Mouse (Mus musculus): ENCODE results near the gene Prkn. TPM values are rescaled to one million over a fixed set of nuclear protein-coding genes. Genes with fewer than 3 reads are reported as not detected.

Prkn gene
- polyA plus RNA-seq, 1 experiment from 2014 or later, result 3.5 TPM

DNA sequence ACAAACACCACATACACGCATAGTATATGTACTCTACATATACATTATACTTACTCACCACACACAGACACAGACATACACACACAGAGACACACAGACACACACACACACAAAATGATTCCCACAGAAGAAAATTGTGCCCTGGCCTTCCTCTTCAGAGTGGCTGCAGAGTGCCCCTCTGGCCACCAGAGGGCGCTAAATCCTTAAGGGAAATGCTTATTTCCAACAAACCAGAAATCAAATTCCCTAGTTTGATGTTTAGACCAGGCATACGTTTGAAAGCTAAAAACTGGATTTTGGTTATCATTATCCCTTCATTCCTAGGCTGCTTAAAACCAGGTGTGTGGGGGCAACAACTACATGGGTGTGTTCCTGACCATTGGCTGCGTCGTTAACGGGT lies 1196.0 kb downstream of the Prkn start:
- no peak overlapping the region for H3K9ac ChIP-seq (ENCODE audit: low read length)
- 0 out of 4 replicates have a peak, but pooled peaks cover 0 to 8% of the 10 kb centered on the region in 2 experiments for H3K4me1 ChIP-seq (ENCODE audit: control insufficient read depth in 2 of 2, insufficient read depth in 2 of 2, low read length in 2 of 2)
- no peaks in the 10 kb centered on the region for H3K36me3 ChIP-seq (ENCODE audit: control insufficient read depth, insufficient read depth, low read length)
- no peaks in the 10 kb centered on the region for H3K9me3 ChIP-seq (ENCODE audit: control insufficient read depth, low read length)
- H3K4me3 ChIP-seq (ENCODE audit: control insufficient read depth in 1 of 2, insufficient read depth in 1 of 2, low read depth in 1 of 2, low read length in 2 of 2), result no peak overlapping the region
- no peak overlapping the region for H3K27ac ChIP-seq (replicated peaks in 1 of 2; ENCODE audit: control insufficient read depth in 1 of 2, insufficient read depth in 1 of 2, low read depth in 2 of 2, low read length in 2 of 2)
- WGBS, result 42% methylated on average over 6 of the region's 6 CpGs
- H3K27me3 ChIP-seq (ENCODE audit: control insufficient read depth, insufficient read depth, low read length), result no peaks in the 10 kb centered on the region; the same call in none of the 2 replicates
- ATAC-seq (ENCODE audit: insufficient number of reproducible peaks, insufficient read depth, low FRiP score, low read depth), result no peak
- no peak overlapping the region for H3K4me2 ChIP-seq (ENCODE audit: low read length)

- ATAC-seq (ENCODE audit: insufficient number of reproducible peaks, insufficient read depth, low FRiP score, low read depth), result no peak
- WGBS, result 49% methylated on average over 5 of the region's 5 CpGs
- H3K9me3 ChIP-seq (ENCODE audit: control insufficient read depth, low read length), result no peaks in the 10 kb centered on the region
- H3K4me1 ChIP-seq (ENCODE audit: control insufficient read depth in 2 of 2, insufficient read depth in 2 of 2, low read length in 2 of 2), result 0 out of 4 replicates have a peak, but pooled peaks cover 0 to 5% of the 10 kb centered on the region in 2 experiments
- no peak overlapping the region for H3K9ac ChIP-seq (ENCODE audit: low read length)
- H3K4me3 ChIP-seq (ENCODE audit: control insufficient read depth in 1 of 2, insufficient read depth in 1 of 2, low read depth in 1 of 2, low read length in 2 of 2), result no peak overlapping the region
- H3K4me2 ChIP-seq (ENCODE audit: low read length), result no peak overlapping the region
- no peaks in the 10 kb centered on the region; the same call in none of the 2 replicates for H3K27me3 ChIP-seq (ENCODE audit: control insufficient read depth, insufficient read depth, low read length)
- no peaks in the 10 kb centered on the region for H3K36me3 ChIP-seq (ENCODE audit: control insufficient read depth, insufficient read depth, low read length)
- no peak overlapping the region for H3K27ac ChIP-seq (replicated peaks in 1 of 2; ENCODE audit: control insufficient read depth in 1 of 2, insufficient read depth in 1 of 2, low read depth in 2 of 2, low read length in 2 of 2)
These were observed 1196.9 kb downstream of the Prkn start for GRCm38 (mm10) chr17:12037065-12037464.

DNA sequence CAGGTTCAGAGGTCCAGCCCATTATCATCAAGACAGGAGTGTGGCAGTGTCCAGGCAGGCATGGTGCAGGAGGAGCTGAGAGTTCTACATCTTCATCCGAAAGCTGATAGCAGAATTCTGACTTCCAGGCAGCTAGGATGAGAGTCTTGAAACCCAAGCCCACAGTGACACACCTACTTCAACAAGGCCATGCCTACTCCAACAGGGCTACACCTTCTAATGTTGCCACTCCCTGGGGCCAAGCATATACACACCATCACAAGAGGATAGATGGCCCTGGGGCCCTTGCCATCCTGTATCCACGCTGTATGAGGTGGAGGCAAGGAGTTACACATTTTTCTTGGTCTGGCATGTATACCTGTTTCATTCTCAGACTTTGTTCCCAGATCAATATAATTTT lies 1197.4 kb downstream of the Prkn start:
- 89% methylated on average over 2 of the region's 2 CpGs for WGBS
- H3K27me3 ChIP-seq (ENCODE audit: control insufficient read depth, insufficient read depth, low read length), result no peaks in the 10 kb centered on the region; the same call in none of the 2 replicates

GRCm38 (mm10) chr17:12038499-12038898 lies 1198.3 kb downstream of the Prkn start:
- H3K36me3 ChIP-seq (ENCODE audit: control insufficient read depth, insufficient read depth, low read length), result no peaks in the 10 kb centered on the region
- H3K4me1 ChIP-seq (ENCODE audit: control insufficient read depth in 2 of 2, insufficient read depth in 2 of 2, low read length in 2 of 2), result 0 out of 4 replicates have a peak, but pooled peaks cover 0 to 5% of the 10 kb centered on the region in 2 experiments
- H3K27me3 ChIP-seq (ENCODE audit: control insufficient read depth, insufficient read depth, low read length), result no peaks in the 10 kb centered on the region; the same call in none of the 2 replicates
- 44% methylated on average over 6 of the region's 6 CpGs for WGBS
- H3K9me3 ChIP-seq (ENCODE audit: control insufficient read depth, low read length), result no peaks in the 10 kb centered on the region
- H3K9ac ChIP-seq (ENCODE audit: low read length), result no peak overlapping the region
- no peak overlapping the region for H3K4me2 ChIP-seq (ENCODE audit: low read length)
- H3K4me3 ChIP-seq (ENCODE audit: control insufficient read depth in 1 of 2, insufficient read depth in 1 of 2, low read depth in 1 of 2, low read length in 2 of 2), result no peak overlapping the region
- no peak for ATAC-seq (ENCODE audit: insufficient number of reproducible peaks, insufficient read depth, low FRiP score, low read depth)
- no peak overlapping the region for H3K27ac ChIP-seq (replicated peaks in 1 of 2; ENCODE audit: control insufficient read depth in 1 of 2, insufficient read depth in 1 of 2, low read depth in 2 of 2, low read length in 2 of 2)

More for the DNA sequence above, 1197.4 kb downstream of the Prkn start:
- H3K27ac ChIP-seq (replicated peaks in 1 of 2; ENCODE audit: control insufficient read depth in 1 of 2, insufficient read depth in 1 of 2, low read depth in 2 of 2, low read length in 2 of 2), result no peak overlapping the region
- no peak for ATAC-seq (ENCODE audit: insufficient number of reproducible peaks, insufficient read depth, low FRiP score, low read depth)
- H3K4me1 ChIP-seq (ENCODE audit: control insufficient read depth in 2 of 2, insufficient read depth in 2 of 2, low read length in 2 of 2), result 0 out of 4 replicates have a peak, but pooled peaks cover 0 to 5% of the 10 kb centered on the region in 2 experiments
- H3K9me3 ChIP-seq (ENCODE audit: control insufficient read depth, low read length), result no peaks in the 10 kb centered on the region
- no peak overlapping the region for H3K4me2 ChIP-seq (ENCODE audit: low read length)
- no peaks in the 10 kb centered on the region for H3K36me3 ChIP-seq (ENCODE audit: control insufficient read depth, insufficient read depth, low read length)
- H3K4me3 ChIP-seq (ENCODE audit: control insufficient read depth in 1 of 2, insufficient read depth in 1 of 2, low read depth in 1 of 2, low read length in 2 of 2), result no peak overlapping the region
- no peak overlapping the region for H3K9ac ChIP-seq (ENCODE audit: low read length)

DNA sequence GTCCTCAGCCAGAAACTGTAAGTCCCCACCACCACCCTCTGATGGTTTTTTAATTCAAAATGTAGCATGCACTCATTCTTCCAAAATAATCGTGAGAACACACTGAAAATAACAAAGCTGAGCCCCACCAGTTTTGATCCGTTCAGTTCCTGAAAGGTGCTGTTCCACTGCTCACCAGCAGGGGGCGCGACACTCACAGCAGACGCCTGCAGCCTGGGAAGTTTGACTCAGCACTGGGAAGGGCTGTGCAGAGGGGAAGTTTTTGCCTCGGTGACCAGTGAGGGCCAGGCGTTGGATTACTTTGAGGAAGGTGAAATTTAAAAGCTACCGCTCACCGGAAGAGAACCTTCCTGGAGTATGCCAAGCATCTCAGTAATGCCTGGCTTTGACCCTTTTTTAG lies 1199.0 kb downstream of the Prkn start:
- Histone ChIP-seq H3K4me1 (ENCODE audit: control insufficient read depth in 2 of 2, insufficient read depth in 2 of 2, low read length in 2 of 2) (0 out of 4 replicates have a peak, but pooled peaks cover 0 to 5% of the 10 kb centered on the region in 2 experiments), H3K36me3 (ENCODE audit: control insufficient read depth, insufficient read depth, low read length) (no peaks in the 10 kb centered on the region), H3K9me3 (ENCODE audit: control insufficient read depth, low read length) (no peaks in the 10 kb centered on the region), H3K9ac (ENCODE audit: low read length) (no peak overlapping the region), H3K27ac (replicated peaks in 1 of 2; ENCODE audit: control insufficient read depth in 1 of 2, insufficient read depth in 1 of 2, low read depth in 2 of 2, low read length in 2 of 2) (no peak overlapping the region), H3K4me3 (ENCODE audit: control insufficient read depth in 1 of 2, insufficient read depth in 1 of 2, low read depth in 1 of 2, low read length in 2 of 2) (no peak overlapping the region), H3K27me3 (ENCODE audit: control insufficient read depth, insufficient read depth, low read length) (no peaks in the 10 kb centered on the region; the same call in none of the 2 replicates), H3K4me2 (ENCODE audit: low read length) (peak overlapping the region; percentile 29; the same call in 1 of the 2 replicates)
- WGBS, result 1% methylated on average over 9 of the region's 9 CpGs
- ATAC-seq (ENCODE audit: insufficient number of reproducible peaks, insufficient read depth, low FRiP score, low read depth), result 0 out of 2 replicates have a peak, but pooled peaks have one; percentile 49

DNA sequence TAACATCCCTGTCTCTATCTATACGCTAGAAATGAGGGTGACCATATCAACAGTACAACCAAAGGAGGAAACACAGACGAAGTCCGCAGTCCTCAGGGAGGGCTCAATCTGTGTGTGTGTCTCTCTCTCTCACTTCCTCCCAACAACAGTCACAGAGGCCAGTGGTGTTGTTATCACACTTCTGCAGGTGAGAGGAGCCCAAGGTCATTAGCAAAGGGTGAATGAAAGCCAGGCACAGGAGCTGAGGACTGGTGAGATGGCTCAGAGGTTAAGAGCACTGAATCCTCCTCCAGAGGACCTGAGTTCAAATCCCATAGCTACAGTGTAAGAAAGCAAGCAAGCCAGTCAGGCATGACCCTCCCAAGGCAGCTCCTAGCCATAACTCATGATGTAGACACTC lies 1199.7 kb downstream of the Prkn start:
- Histone ChIP-seq H3K27ac (replicated peaks in 1 of 2; ENCODE audit: control insufficient read depth in 1 of 2, insufficient read depth in 1 of 2, low read depth in 2 of 2, low read length in 2 of 2) (no peak overlapping the region), H3K36me3 (ENCODE audit: control insufficient read depth, insufficient read depth, low read length) (no peaks in the 10 kb centered on the region), H3K27me3 (ENCODE audit: control insufficient read depth, insufficient read depth, low read length) (peaks cover 3% of the 10 kb centered on the region), H3K4me2 (ENCODE audit: low read length) (0 out of 2 replicates have a peak overlapping the region, but pooled peaks have one; percentile 29), H3K9me3 (ENCODE audit: control insufficient read depth, low read length) (no peaks in the 10 kb centered on the region), H3K9ac (ENCODE audit: low read length) (no peak overlapping the region), H3K4me3 (ENCODE audit: control insufficient read depth in 1 of 2, insufficient read depth in 1 of 2, low read depth in 1 of 2, low read length in 2 of 2) (no peak overlapping the region), H3K4me1 (ENCODE audit: control insufficient read depth in 2 of 2, insufficient read depth in 2 of 2, low read length in 2 of 2) (0 out of 4 replicates have a peak, but pooled peaks cover 0 to 5% of the 10 kb centered on the region in 2 experiments)
- no peak for ATAC-seq (ENCODE audit: insufficient number of reproducible peaks, insufficient read depth, low FRiP score, low read depth)
- WGBS, result 43% methylated on average over 3 of the region's 3 CpGs

DNA sequence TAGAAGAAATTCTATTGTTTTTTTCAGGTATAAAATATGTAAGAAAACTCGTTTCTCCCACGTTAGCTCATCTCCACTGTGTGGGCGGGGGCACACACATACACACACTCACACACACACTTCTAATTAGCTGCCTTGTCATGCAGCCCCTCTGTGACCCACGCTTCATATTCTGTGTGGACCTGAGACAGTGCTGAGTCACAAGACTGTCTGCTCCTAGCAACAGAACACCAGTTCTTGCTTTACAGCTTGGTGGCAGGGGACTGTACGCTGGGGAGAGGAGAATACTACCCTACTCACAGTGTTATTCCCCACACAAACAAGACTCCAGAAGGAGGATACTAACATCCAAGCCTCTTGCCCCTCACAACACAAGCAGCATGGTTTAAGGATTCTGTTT lies 1200.4 kb downstream of the Prkn start:
- Histone ChIP-seq H3K9me3 (ENCODE audit: control insufficient read depth, low read length) (no peaks in the 10 kb centered on the region), H3K27me3 (ENCODE audit: control insufficient read depth, insufficient read depth, low read length) (peaks cover 4% of the 10 kb centered on the region), H3K4me3 (ENCODE audit: control insufficient read depth in 1 of 2, insufficient read depth in 1 of 2, low read depth in 1 of 2, low read length in 2 of 2) (no peak overlapping the region), H3K9ac (ENCODE audit: low read length) (no peak overlapping the region), H3K4me1 (ENCODE audit: control insufficient read depth in 2 of 2, insufficient read depth in 2 of 2, low read length in 2 of 2) (0 out of 4 replicates have a peak, but pooled peaks cover 0 to 5% of the 10 kb centered on the region in 2 experiments), H3K36me3 (ENCODE audit: control insufficient read depth, insufficient read depth, low read length) (no peaks in the 10 kb centered on the region), H3K4me2 (ENCODE audit: low read length) (no peak overlapping the region), H3K27ac (replicated peaks in 1 of 2; ENCODE audit: control insufficient read depth in 1 of 2, insufficient read depth in 1 of 2, low read depth in 2 of 2, low read length in 2 of 2) (no peak overlapping the region)
- WGBS, result 75% methylated on average over 5 of the region's 5 CpGs
- no peak for ATAC-seq (ENCODE audit: insufficient number of reproducible peaks, insufficient read depth, low FRiP score, low read depth)
